Mouse (Mus musculus) ES-CJ7 (cell line): ENCODE results near the gene Inpp4b.
A peak's percentile ranks its signal among the peaks of the same experiment; 100 is the strongest.

Experiments used
- DNase-seq: peaks from one replicate; pipeline ENCODE4 v3.0.0; 2011; ENCODE audit warnings: low read depth, low spot score

Gene Inpp4b

GRCm38 (mm10) chr8:81840512-81840911 lies 498.2 kb downstream of the Inpp4b start:
- DNase-seq = no peak

- DNase-seq = no peak
Measured at GRCm38 (mm10) chr8:81844104-81844982, 502.0 kb downstream of the Inpp4b start.

- no peak for DNase-seq
Measured at GRCm38 (mm10) chr8:81847929-81848328, 505.6 kb downstream of the Inpp4b start.

- DNase-seq = no peak
Measured at GRCm38 (mm10) chr8:81849976-81850375, 507.6 kb downstream of the Inpp4b start.

- no peak for DNase-seq
Measured at GRCm38 (mm10) chr8:81853184-81853583, 510.8 kb downstream of the Inpp4b start.

- no peak for DNase-seq
Measured at GRCm38 (mm10) chr8:81854543-81854942, 512.2 kb downstream of the Inpp4b start.

GRCm38 (mm10) chr8:81855009-81855408 lies 512.7 kb downstream of the Inpp4b start:
- no peak for DNase-seq

- DNase-seq = no peak
Measured at GRCm38 (mm10) chr8:81856120-81856519, 513.8 kb downstream of the Inpp4b start.

- DNase-seq = no peak
Measured at GRCm38 (mm10) chr8:81856608-81857007, 514.3 kb downstream of the Inpp4b start.

- DNase-seq = no peak
Measured at GRCm38 (mm10) chr8:81858393-81858792, 516.0 kb downstream of the Inpp4b start.

GRCm38 (mm10) chr8:81859805-81860204 lies 517.4 kb downstream of the Inpp4b start:
- no peak for DNase-seq

- no peak for DNase-seq
Measured at GRCm38 (mm10) chr8:81861311-81861710, 519.0 kb downstream of the Inpp4b start.

GRCm38 (mm10) chr8:81862738-81863137 lies 520.4 kb downstream of the Inpp4b start:
- DNase-seq = no peak

GRCm38 (mm10) chr8:81864318-81864717 lies 522.0 kb downstream of the Inpp4b start:
- DNase-seq = no peak

- DNase-seq = no peak
Measured at GRCm38 (mm10) chr8:81865664-81866063, 523.3 kb downstream of the Inpp4b start.

GRCm38 (mm10) chr8:81867020-81867419 lies 524.7 kb downstream of the Inpp4b start:
- DNase-seq = no peak

- no peak for DNase-seq
Measured at GRCm38 (mm10) chr8:81870466-81870865, 528.1 kb downstream of the Inpp4b start.

GRCm38 (mm10) chr8:81880071-81880470 lies 537.7 kb downstream of the Inpp4b start:
- no peak for DNase-seq

GRCm38 (mm10) chr8:81884195-81884594 lies 541.8 kb downstream of the Inpp4b start:
- no peak for DNase-seq

- no peak for DNase-seq
Measured at GRCm38 (mm10) chr8:81888843-81889242, 546.5 kb downstream of the Inpp4b start.

- peak; percentile 88 for DNase-seq
Measured at GRCm38 (mm10) chr8:81893292-81893691, 550.9 kb downstream of the Inpp4b start.

- DNase-seq = no peak
Measured at GRCm38 (mm10) chr8:81946812-81947211, 604.5 kb downstream of the Inpp4b start.

GRCm38 (mm10) chr8:81953101-81953500 lies 610.7 kb downstream of the Inpp4b start:
- DNase-seq = no peak
